Mouse (Mus musculus) kidney, postnatal 36 days (tissue): ENCODE results near the gene Exoc7.

Experiments
- DNase-seq, 2 experiments: peaks; one replicate each; pipeline ENCODE4 v3.0.0; 2021 to 2022; ENCODE audit warnings: mixed read lengths in 2 of 2

Gene Exoc7

GRCm38 (mm10) chr11:116274045-116274666 lies 32.9 kb downstream of the Exoc7 start, which contains the start of gene Srp68:
TSS of gene Srp68 (minus strand) at chr11:116274217.
- DNase-seq, result peak; percentile 94 to 96

DNA sequence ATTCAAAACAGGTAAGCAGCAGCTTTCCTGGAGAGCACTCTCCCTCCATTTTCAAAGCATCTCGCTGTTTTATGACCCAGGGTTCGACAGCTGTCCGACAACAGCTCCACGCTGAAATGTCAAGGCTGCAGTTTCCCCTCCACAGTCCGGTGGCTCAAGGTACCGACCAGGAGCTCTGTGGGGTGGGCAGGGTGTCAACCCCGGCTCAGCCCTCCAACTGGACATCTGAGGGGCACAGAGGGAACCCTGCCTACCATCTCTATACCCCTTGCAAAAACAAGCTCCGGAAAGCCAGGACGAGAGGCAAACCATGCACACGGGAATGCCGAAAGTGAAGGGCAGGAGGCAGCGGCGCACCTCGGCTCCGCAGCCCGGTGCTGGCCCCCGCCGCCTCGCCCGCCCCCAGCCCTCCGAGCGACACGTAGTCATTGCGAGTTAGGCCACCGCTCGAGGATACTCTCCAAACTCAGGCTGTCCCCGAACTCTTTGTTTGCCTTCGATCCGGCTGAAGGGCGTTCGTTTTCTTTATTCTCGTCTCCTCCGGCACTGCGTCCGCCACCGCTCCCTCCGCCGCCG lies 33.5 kb downstream of the Exoc7 start:
- DNase-seq, result no peak

- no peak for DNase-seq
Observed at GRCm38 (mm10) chr11:116272589-116273468, 34.2 kb downstream of the Exoc7 start.

DNA sequence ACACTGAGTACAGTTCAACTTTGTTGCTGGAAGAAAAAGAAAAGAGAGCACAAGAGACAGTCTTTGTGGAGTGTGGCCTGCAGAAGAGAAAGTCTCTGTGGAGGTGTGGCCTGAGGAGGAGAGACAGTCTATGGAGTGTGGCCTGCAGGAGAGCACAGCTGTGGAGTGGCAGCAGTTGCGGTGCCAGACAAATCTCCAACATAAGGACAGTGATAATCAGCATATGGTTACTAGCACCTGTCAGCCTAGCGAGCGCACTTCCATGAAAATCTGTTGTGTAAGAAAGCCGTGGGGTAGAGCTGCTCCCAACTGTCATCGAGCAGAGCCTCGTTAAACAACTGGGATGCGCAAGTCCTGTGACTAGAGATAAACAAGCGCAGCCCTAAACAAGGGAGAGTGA lies 37.5 kb downstream of the Exoc7 start:
- DNase-seq, result no peak

- no peak for DNase-seq
Observed at GRCm38 (mm10) chr11:116268313-116268712, 38.7 kb downstream of the Exoc7 start.

GRCm38 (mm10) chr11:116267637-116268036 lies 39.4 kb downstream of the Exoc7 start:
- DNase-seq, result no peak

GRCm38 (mm10) chr11:116265850-116266249 lies 41.2 kb downstream of the Exoc7 start:
- DNase-seq, result no peak

GRCm38 (mm10) chr11:116265352-116265751 lies 41.7 kb downstream of the Exoc7 start:
- no peak for DNase-seq

DNA sequence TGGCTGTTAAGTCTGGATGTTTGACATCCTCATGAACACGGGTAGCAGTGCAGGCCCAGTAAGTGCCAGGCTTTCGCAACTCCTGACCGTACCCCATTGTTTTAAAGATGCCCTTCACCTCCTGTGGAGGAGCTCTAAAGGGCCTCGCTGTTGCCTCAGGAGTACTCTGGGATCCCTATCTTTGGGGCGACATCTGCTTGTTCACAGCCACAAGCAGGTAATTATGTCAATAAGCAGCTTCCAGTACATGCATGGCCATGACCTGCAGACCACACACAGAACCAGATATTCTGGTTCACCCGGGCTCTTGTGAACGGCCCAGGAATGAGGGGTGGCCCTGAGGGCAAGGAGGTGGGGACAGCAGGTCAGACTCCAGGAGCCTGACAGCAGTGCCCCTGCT lies 46.8 kb downstream of the Exoc7 start:
- DNase-seq, result no peak

DNA sequence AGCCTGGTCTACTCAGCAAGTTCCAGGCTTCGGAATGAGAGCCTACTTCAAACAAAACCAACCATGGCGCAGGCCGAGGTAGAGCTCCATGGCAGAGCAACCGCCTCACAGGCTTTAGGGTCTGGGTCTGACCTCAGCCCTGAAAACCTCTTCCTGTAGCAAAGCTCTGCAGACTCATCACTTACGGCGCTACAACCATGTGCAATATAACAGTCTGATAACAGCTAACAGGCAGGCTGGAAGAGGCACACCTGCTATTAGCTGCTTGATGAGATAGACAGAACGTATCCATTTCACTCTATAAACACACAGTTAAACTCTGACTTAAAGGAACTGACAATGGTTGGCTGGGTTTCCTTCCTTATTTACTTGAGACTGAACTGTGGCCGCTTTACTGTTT lies 47.6 kb downstream of the Exoc7 start:
- no peak for DNase-seq

DNA sequence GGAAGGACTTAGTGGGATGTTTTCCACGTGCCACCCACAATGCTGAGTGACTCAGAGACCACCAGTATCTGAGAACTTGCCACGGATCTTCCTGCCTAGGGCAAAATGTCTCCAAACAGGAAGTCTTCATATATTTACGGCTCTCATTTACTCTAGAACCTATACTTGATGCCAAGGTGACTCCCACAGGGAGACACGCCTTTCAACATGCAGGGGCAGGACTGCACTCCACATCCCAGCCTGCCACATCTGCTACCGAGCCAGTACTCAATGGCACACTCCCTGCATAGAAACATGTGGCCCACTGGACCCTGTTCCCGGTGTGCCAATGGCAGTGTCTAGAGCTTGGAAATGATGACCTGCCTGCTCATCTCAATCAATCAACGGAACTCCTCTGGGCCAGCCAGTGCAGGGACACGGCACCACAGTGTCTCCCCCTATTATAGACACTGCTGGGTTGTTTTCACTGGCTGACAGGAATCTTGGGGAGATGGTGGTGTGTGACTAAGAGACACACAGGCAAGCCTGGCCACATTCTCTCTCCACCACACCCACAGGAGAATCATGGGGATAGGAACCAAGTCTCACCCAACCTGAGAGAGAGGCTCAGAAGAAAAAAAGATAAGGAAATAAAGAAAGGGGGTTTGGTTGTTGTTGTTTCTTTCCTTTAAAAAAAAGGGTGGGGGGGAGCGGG lies 50.9 kb downstream of the Exoc7 start:
- no peak for DNase-seq

DNA sequence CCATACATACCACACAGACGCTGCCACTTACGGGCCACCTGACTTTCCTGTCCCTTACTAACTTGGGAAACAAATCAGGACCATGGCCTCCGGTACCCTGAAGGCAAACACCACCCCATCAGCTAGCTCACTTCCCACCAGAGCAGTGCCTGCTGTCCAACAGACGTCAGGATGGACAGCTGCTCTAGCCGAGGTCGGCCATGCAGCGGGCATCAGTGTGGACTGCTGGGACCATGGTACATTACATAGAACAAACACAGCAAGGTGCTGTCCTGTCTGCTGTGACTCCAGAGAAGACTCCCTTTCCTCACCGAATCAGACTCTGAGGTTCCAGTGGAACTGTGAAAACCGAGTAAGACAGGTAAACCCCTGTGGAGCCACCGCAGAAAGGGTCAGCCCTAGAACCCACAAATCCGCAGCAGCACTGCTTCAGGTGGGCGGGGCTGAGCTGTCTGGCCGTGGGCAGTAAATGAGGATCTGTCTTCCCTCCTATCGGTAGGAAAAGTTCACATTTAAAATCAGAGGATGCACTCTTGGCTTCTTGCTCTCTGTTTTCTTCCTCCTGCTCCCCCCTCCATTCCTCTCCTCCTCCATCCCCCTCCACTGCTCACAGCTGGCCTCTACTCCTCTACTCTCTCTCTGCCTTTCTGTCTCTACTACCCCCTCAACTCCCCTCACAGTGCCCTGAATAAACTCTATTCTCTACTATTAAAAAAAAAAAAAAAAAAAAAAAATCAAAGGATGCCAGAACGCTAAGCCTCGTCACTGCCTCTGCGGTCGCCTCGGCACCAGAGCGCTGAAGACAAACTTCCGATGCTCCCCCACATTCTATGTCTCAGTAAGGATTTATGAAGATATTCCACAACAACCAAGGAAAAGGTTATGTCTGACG lies 51.7 kb downstream of the Exoc7 start:
- DNase-seq, result no peak

- DNase-seq, result peak; percentile 81 to 85
Observed at GRCm38 (mm10) chr11:116254627-116255026, 52.4 kb downstream of the Exoc7 start.

DNA sequence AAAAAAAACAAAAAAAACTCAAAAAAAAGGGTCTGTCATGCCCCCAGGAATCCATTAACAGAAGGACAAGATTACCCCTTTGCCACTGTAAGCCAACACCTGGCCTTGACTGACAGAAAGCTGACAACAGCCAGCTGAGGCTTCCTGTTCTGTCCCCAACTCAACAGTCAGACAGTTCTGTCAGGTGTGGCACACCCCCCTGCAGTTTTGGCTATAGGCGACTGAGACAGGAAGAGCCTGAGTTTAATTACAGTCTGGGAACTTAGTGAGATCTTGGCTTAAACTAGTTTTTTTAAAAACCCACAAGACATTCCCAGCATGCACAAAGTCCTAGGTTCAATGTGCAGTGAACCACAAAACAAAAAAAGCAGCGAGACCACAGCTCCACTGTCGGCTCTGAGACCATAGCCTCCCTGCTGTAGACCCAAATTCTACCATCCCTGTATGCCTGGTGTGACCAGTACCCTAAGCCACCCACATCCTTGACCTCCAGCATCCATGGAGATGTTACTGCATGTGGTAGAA lies 53.9 kb downstream of the Exoc7 start:
- peak; percentile 48 to 73 for DNase-seq

GRCm38 (mm10) chr11:116250898-116251297 lies 56.1 kb downstream of the Exoc7 start:
- no peak for DNase-seq

GRCm38 (mm10) chr11:116247502-116248222 lies 59.4 kb downstream of the Exoc7 start:
- peak; percentile 54 to 57 for DNase-seq

GRCm38 (mm10) chr11:116245616-116246015 lies 61.4 kb downstream of the Exoc7 start:
- DNase-seq, result peak; percentile 77 to 80

DNA sequence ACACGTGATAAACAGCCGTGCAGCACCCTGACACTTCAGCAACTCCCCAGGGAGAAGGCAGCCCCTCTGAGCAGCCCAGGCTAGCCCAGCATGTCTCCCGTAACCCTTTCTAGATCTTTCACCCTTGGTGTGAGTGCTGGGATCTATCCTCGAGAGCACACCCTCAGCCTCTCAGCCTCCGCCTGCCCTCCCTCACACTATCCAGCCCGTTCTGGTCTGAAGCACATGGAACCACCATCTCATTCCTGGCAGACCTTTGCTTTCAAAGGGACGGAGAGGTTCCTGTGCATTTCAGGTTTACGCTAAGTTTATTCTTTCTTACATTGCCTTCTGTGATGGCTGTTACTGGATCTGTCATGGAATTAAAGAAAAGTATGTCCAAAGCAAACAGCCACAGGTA lies 62.5 kb downstream of the Exoc7 start:
- DNase-seq, result peak; percentile 59 to 62

DNA sequence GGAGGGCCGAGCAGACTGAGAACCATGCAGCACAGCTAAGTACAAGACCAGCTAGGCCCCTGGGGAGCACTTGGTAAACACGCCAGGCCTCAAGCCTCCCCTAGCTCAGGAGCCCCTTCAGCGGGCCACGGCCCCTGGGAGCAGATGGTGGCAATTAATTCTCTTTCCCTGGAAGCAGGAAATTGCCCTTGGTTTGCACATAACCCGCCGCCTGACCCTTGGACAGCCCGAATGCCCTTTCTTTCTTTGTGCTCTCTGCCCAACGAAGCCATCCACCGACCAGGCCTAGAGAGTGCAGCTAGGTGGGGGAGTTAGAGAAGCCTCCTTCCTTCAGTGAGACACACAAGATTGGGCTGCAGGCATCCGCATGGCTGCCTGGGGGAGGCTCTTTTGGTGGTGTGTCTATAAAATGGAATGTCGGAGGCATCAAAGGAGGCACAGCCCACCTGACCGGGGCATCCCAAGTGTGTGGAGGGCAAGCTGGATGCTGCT lies 65.2 kb downstream of the Exoc7 start:
- peak; percentile 73 for DNase-seq

- DNase-seq, result peak in 1 of 2 experiments; percentile 45
Observed at GRCm38 (mm10) chr11:116239797-116240196, 67.2 kb downstream of the Exoc7 start.
